Mouse (Mus musculus): ENCODE measurements around the gene Kit.

- TF ChIP-seq TAL1 (conservative IDR thresholded peaks at IDR 0.05; ENCODE audit: low read depth, low read length) (no peak), GATA2 (IDR thresholded peaks at IDR 0.05; ENCODE audit: borderline replicate concordance, low read depth, low read length) (no peak), CTCF (IDR thresholded peaks at IDR 0.05; ENCODE audit: low read depth, low read length) (no peak), GATA1 (IDR thresholded peaks at IDR 0.05; ENCODE audit: borderline replicate concordance, low read length) (no peak), POLR2AphosphoS5 (IDR thresholded peaks at IDR 0.05; ENCODE audit: insufficient replicate concordance, low read depth, low read length) (no peak)
These were observed 13.1 kb downstream of the Kit start for GRCm38 (mm10) chr5:75587781-75588180.
